Mouse (Mus musculus) limb, embryonic 11.5 days (tissue): ENCODE measurements around the gene Cntnap5b. TPM values are rescaled to one million over a fixed set of nuclear protein-coding genes. Genes with fewer than 3 reads are reported as not detected.
"Not testable (repeated sequence)": the region's sequence is repeated elsewhere in the genome, so short reads cannot be mapped to it uniquely, and the experiment has no call there.

Source experiments
- ATAC-seq: fragments of 200-750 bp; cut with Nextera tagmentation; 2 replicates; pipeline ENCODE4 v1.8.0; 2017; ENCODE audit warnings: low read depth; ENCODE audit not compliant: insufficient number of reproducible peaks, low FRiP score, low TSS enrichment
- DNase-seq: peaks from one replicate; pipeline ENCODE4 v3.0.0-alpha.2; 2015; ENCODE audit warnings: low spot score
- H3K27ac ChIP-seq: fragments of 300-500 bp; sonication (generic); replicated peaks from 2 replicates; pipeline ENCODE4 v1.5.1; 2014; ENCODE audit warnings: low read depth, mild to moderate bottlenecking, low read length
- H3K27me3 ChIP-seq: fragments of 300-500 bp; sonication (generic); 2 replicates; pipeline ENCODE4 v1.6.1; 2014; ENCODE audit warnings: mild to moderate bottlenecking, low read length, mixed read lengths; ENCODE audit not compliant: control insufficient read depth, insufficient read depth
- H3K36me3 ChIP-seq: fragments of 300-500 bp; sonication (generic); 2 replicates; pipeline ENCODE4 v1.6.1; 2014; ENCODE audit warnings: mild to moderate bottlenecking, low read length, moderate library complexity, mixed read lengths; ENCODE audit not compliant: control insufficient read depth, insufficient read depth
- H3K4me1 ChIP-seq: fragments of 300-500 bp; sonication (generic); 2 replicates; pipeline ENCODE4 v1.6.1; 2014; ENCODE audit warnings: low read length, mixed read lengths; ENCODE audit not compliant: control insufficient read depth, insufficient read depth
- H3K4me2 ChIP-seq: fragments of 300-500 bp; sonication (generic); 2 replicates; pipeline ENCODE4 v1.6.1; 2014; ENCODE audit warnings: low read depth, mild to moderate bottlenecking, moderate library complexity; ENCODE audit not compliant: severe bottlenecking
- H3K4me3 ChIP-seq: fragments of 300-500 bp; sonication (generic); 2 replicates; pipeline ENCODE4 v1.5.1; 2014; ENCODE audit warnings: low read depth, low read length
- H3K9ac ChIP-seq: fragments of 300-500 bp; sonication (generic); 2 replicates; pipeline ENCODE4 v1.6.1; 2014; ENCODE audit warnings: mild to moderate bottlenecking, low read length
- H3K9me3 ChIP-seq: fragments of 300-500 bp; sonication (generic); 2 replicates; pipeline ENCODE4 v1.6.1; 2016; ENCODE audit warnings: low read length; ENCODE audit not compliant: control insufficient read depth
- WGBS: fragments of 180-500 bp; shearing (Covaris S2); extraction: QIAGEN DNeasy Blood & Tissue Kit; methylation state at CpG from one replicate; pipeline ENCODE4 v1.1.7; 2014; 5-methylcytosine and 5-hydroxymethylcytosine counted together
- polyA plus RNA-seq: library from polyadenylated mRNA; unstranded; fragments of >200 nt; fragmentation: Nextera tagmentation; extraction: Ambion mirVana; gene quantifications from 2 replicates; pipeline ENCODE4 v1.2.1, GENCODE M21; 2014

Cntnap5b gene
- polyA plus RNA-seq, 1 experiment from 2014 or later: not detected

GRCm38 (mm10) chr1:99959428-99959987, 186.9 kb downstream of the Cntnap5b start:
- Histone ChIP-seq H3K27me3 (no peaks in the 10 kb centered on the region), H3K9me3 (no peaks in the 10 kb centered on the region), H3K27ac (no peak overlapping the region), H3K36me3 (no peaks in the 10 kb centered on the region), H3K4me3 (no peak overlapping the region), H3K9ac (no peak overlapping the region), H3K4me1 (no peaks in the 10 kb centered on the region), H3K4me2 (no peak overlapping the region)
- WGBS: 34% methylated on average over 2 of the region's 2 CpGs
- no peak for DNase-seq
- no peak for ATAC-seq

GRCm38 (mm10) chr1:99967300-99968089, 194.9 kb downstream of the Cntnap5b start:
- DNase-seq: no peak
- H3K27me3 ChIP-seq: no peaks in the 10 kb centered on the region
- no peak overlapping the region for H3K9ac ChIP-seq
- H3K4me3 ChIP-seq: no peak overlapping the region
- no peak overlapping the region for H3K4me2 ChIP-seq
- no peak overlapping the region for H3K27ac ChIP-seq
- no peaks in the 10 kb centered on the region for H3K4me1 ChIP-seq
- H3K9me3 ChIP-seq: no peaks in the 10 kb centered on the region
- ATAC-seq: no peak
- WGBS: 83% methylated on average over 2 of the region's 2 CpGs
- H3K36me3 ChIP-seq: no peaks in the 10 kb centered on the region

GRCm38 (mm10) chr1:99970184-99971086, 197.9 kb downstream of the Cntnap5b start:
- no peak overlapping the region for H3K27ac ChIP-seq
- no peak overlapping the region for H3K4me3 ChIP-seq
- no peaks in the 10 kb centered on the region for H3K9me3 ChIP-seq
- H3K4me2 ChIP-seq: no peak overlapping the region
- no peaks in the 10 kb centered on the region for H3K27me3 ChIP-seq
- no peak for ATAC-seq
- no peak overlapping the region for H3K9ac ChIP-seq
- no peaks in the 10 kb centered on the region for H3K36me3 ChIP-seq
- no peak for DNase-seq
- 47% methylated on average over 4 of the region's 4 CpGs for WGBS
- H3K4me1 ChIP-seq: no peaks in the 10 kb centered on the region

GRCm38 (mm10) chr1:100001226-100001625, 228.7 kb downstream of the Cntnap5b start:
- DNase-seq, H3K9me3 ChIP-seq, H3K27me3 ChIP-seq, H3K4me3 ChIP-seq, H3K36me3 ChIP-seq, H3K4me2 ChIP-seq, H3K4me1 ChIP-seq, H3K9ac ChIP-seq, ATAC-seq, H3K27ac ChIP-seq: not testable (repeated sequence)
- WGBS: 90% methylated on average over 4 of the region's 4 CpGs

GRCm38 (mm10) chr1:100006021-100006745, 233.6 kb downstream of the Cntnap5b start:
- Histone ChIP-seq H3K36me3 (no peaks in the 10 kb centered on the region), H3K4me2 (no peak overlapping the region), H3K27me3 (no peaks in the 10 kb centered on the region), H3K9ac (no peak overlapping the region), H3K4me3 (no peak overlapping the region), H3K27ac (no peak overlapping the region), H3K4me1 (no peaks in the 10 kb centered on the region), H3K9me3 (no peaks in the 10 kb centered on the region)
- no peak for DNase-seq
- no peak for ATAC-seq
- WGBS: 85% methylated on average over 5 of the region's 5 CpGs

- no peak overlapping the region for H3K4me3 ChIP-seq
- no peaks in the 10 kb centered on the region for H3K36me3 ChIP-seq
- no peaks in the 10 kb centered on the region for H3K27me3 ChIP-seq
- ATAC-seq (no peak), DNase-seq (no peak)
- no peaks in the 10 kb centered on the region for H3K9me3 ChIP-seq
- H3K27ac ChIP-seq: no peak overlapping the region
- no peak overlapping the region for H3K4me2 ChIP-seq
- no peaks in the 10 kb centered on the region for H3K4me1 ChIP-seq
- 82% methylated on average over 2 of the region's 2 CpGs for WGBS
- H3K9ac ChIP-seq: no peak overlapping the region
Measured at GRCm38 (mm10) chr1:100041808-100042207, 269.2 kb downstream of the Cntnap5b start.

- ATAC-seq: no peak
- no peak overlapping the region for H3K4me3 ChIP-seq
- 72% methylated on average over 2 of the region's 2 CpGs for WGBS
- no peaks in the 10 kb centered on the region for H3K36me3 ChIP-seq
- no peaks in the 10 kb centered on the region for H3K4me1 ChIP-seq
- no peak overlapping the region for H3K4me2 ChIP-seq
- H3K9ac ChIP-seq: no peak overlapping the region
- no peak overlapping the region for H3K27ac ChIP-seq
- no peak for DNase-seq
- no peaks in the 10 kb centered on the region for H3K9me3 ChIP-seq
- H3K27me3 ChIP-seq: no peaks in the 10 kb centered on the region
Measured at GRCm38 (mm10) chr1:100079812-100080211, 307.2 kb downstream of the Cntnap5b start.

- H3K4me2 ChIP-seq: no peak overlapping the region
- no peaks in the 10 kb centered on the region for H3K9me3 ChIP-seq
- H3K9ac ChIP-seq: no peak overlapping the region
- H3K4me3 ChIP-seq: no peak overlapping the region
- no peaks in the 10 kb centered on the region for H3K27me3 ChIP-seq
- H3K27ac ChIP-seq: no peak overlapping the region
- no peak for DNase-seq
- ATAC-seq: no peak
- no peaks in the 10 kb centered on the region for H3K4me1 ChIP-seq
- H3K36me3 ChIP-seq: no peaks in the 10 kb centered on the region
Measured at GRCm38 (mm10) chr1:100100516-100100915, 328.0 kb downstream of the Cntnap5b start.
